13 mouse cellular contexts compared by ENCODE assay signal in genomic region chr4:120432599-120433373, GRCm38 (mm10). TPM values are rescaled to one million over a fixed set of nuclear protein-coding genes. Genes with fewer than 3 reads are reported as not detected.
DNase-seq lines count a peak whose midpoint lies in the region; ATAC-seq and TF ChIP-seq lines count a peak whose summit lies in the region.
"Had no signal": no experiment of that assay in that cellular context is flagged by ENCODE, and none has a peak within 500 bp of the region (broad histone marks: within the 10 kb centered on the region; RNA-seq: fewer than 3 reads in every experiment).

No protein-coding gene starts in this region.

- peak; percentile 64; the same call in 1 of the 2 replicates for ATAC-seq in liver, embryonic 16.5 days (ENCODE audit: low read depth)
- no peak for ATAC-seq in heart, embryonic 12.5 days (ENCODE audit: insufficient number of reproducible peaks, low FRiP score)

- H3K4me2 ChIP-seq in liver, embryonic 16.5 days (ENCODE audit: low read depth, low read length), result peak overlapping the region; percentile 26; the same call in 1 of the 2 replicates
- H3K4me2 ChIP-seq in heart, embryonic 12.5 days, result no peak overlapping the region
- H3K4me2 ChIP-seq: kidney, embryonic 15.5 days; lung, embryonic 15.5 days had no signal

- TF ChIP-seq POLR2A in ES-Bruce4 (IDR thresholded peaks at IDR 0.05; ENCODE audit: insufficient read depth, low read length), result no peak

- H3K27ac ChIP-seq in ES-Bruce4 (ENCODE audit: insufficient read depth, low read length), result peak overlapping the region; percentile 82
- H3K27ac ChIP-seq in liver, embryonic 16.5 days (ENCODE audit: low read length), result peak overlapping the region; percentile 71
- no peak overlapping the region for H3K27ac ChIP-seq in heart, embryonic 12.5 days (ENCODE audit: poor library complexity, severe bottlenecking)
- H3K27ac ChIP-seq: heart, adult 2 months; kidney, embryonic 15.5 days; lung, embryonic 15.5 days had no signal

- DNase-seq in WW6 (ENCODE audit: low read depth, low spot score), result peak; percentile 42
- DNase-seq in forelimb bud, embryonic 11.5 days (ENCODE audit: low read depth, low spot score), result peak; percentile 29
- no peak for DNase-seq in thymus, postnatal 14 days
- DNase-seq in kidney, adult 18-20 months, result no peak
- DNase-seq: cerebellum, adult 18-20 months; heart, adult 2 months; heart, postnatal 14 days had no signal

- no peak overlapping the region for H3K4me3 ChIP-seq in ES-Bruce4 (ENCODE audit: low read depth, low read length)
- H3K4me3 ChIP-seq in liver, embryonic 16.5 days (ENCODE audit: low read depth, low read length), result no peak overlapping the region
- no peak overlapping the region for H3K4me3 ChIP-seq in heart, embryonic 12.5 days
- H3K4me3 ChIP-seq: heart, adult 2 months; kidney, embryonic 15.5 days; lung, embryonic 15.5 days; myocyte had no signal

- TF ChIP-seq EP300 in ES-Bruce4 (IDR thresholded peaks at IDR 0.05; ENCODE audit: insufficient read depth, low read depth, low read length), result peak; percentile 95

- H3K4me1 ChIP-seq in ES-Bruce4 (ENCODE audit: control insufficient read depth, insufficient read depth, low read length), result no peaks in the 10 kb centered on the region
- H3K4me1 ChIP-seq in liver, embryonic 16.5 days (ENCODE audit: control insufficient read depth, low read depth, low read length), result no peaks in the 10 kb centered on the region
- peaks cover 5% of the 10 kb centered on the region for H3K4me1 ChIP-seq in heart, embryonic 12.5 days (replicated peaks)
- H3K4me1 ChIP-seq: kidney, embryonic 15.5 days; lung, embryonic 15.5 days had no signal

- 70% methylated on average over 11 of the region's 11 CpGs for WGBS in liver, embryonic 16.5 days (ENCODE audit: insufficient replicate concordance)
- WGBS in heart, embryonic 12.5 days, result 74% methylated on average over 11 of the region's 11 CpGs

- TF ChIP-seq CTCF in ES-Bruce4 (IDR thresholded peaks at IDR 0.05; ENCODE audit: low read depth, low read length), result no peak

- H3K27me3 ChIP-seq in ES-Bruce4 (ENCODE audit: control insufficient read depth, insufficient read depth, low read length, poor library complexity, severe bottlenecking), result no peaks in the 10 kb centered on the region
- no peaks in the 10 kb centered on the region for H3K27me3 ChIP-seq in liver, embryonic 16.5 days (ENCODE audit: control insufficient read depth, insufficient read depth, low read depth, low read length)
- H3K27me3 ChIP-seq in heart, embryonic 12.5 days (replicated peaks), result no peaks in the 10 kb centered on the region
- H3K27me3 ChIP-seq: kidney, embryonic 15.5 days; lung, embryonic 15.5 days had no signal

- no peaks in the 10 kb centered on the region for H3K9me3 ChIP-seq in ES-Bruce4 (replicated peaks; ENCODE audit: control insufficient read depth, insufficient read depth, low read length, poor library complexity, severe bottlenecking)
- H3K9me3 ChIP-seq in liver, embryonic 16.5 days (replicated peaks; ENCODE audit: control insufficient read depth, low read length), result no peaks in the 10 kb centered on the region
- no peaks in the 10 kb centered on the region for H3K9me3 ChIP-seq in heart, embryonic 12.5 days (replicated peaks)
- H3K9me3 ChIP-seq: kidney, embryonic 15.5 days; lung, embryonic 15.5 days had no signal

- 0 out of 2 replicates have a peak overlapping the region, but pooled peaks have one; percentile 5 for H3K9ac ChIP-seq in ES-Bruce4 (ENCODE audit: low read depth, poor library complexity, severe bottlenecking)
- H3K9ac ChIP-seq in liver, embryonic 16.5 days (ENCODE audit: low read depth, low read length), result no peak overlapping the region
- no peak overlapping the region for H3K9ac ChIP-seq in heart, embryonic 12.5 days
- H3K9ac ChIP-seq: kidney, embryonic 15.5 days; lung, embryonic 15.5 days had no signal

- no peaks in the 10 kb centered on the region for H3K36me3 ChIP-seq in ES-Bruce4 (ENCODE audit: control insufficient read depth, insufficient read depth, low read length, poor library complexity, severe bottlenecking)
- no peaks in the 10 kb centered on the region for H3K36me3 ChIP-seq in liver, embryonic 16.5 days (ENCODE audit: control insufficient read depth, insufficient read depth)
- H3K36me3 ChIP-seq in heart, embryonic 12.5 days, result no peaks in the 10 kb centered on the region
- H3K36me3 ChIP-seq: kidney, embryonic 15.5 days; lung, embryonic 15.5 days had no signal

RNA-seq across cellular contexts. Expression of gene Scmh1, which starts 27.7 kb away (rescaled TPM):
- polyA plus RNA-seq in ES-Bruce4 (2011; ENCODE audit: insufficient read depth, insufficient read length, low read depth, missing spikeins), result 40.3 and 42.5 TPM in 2 replicates
- 9.6 and 10.1 TPM in 2 replicates for polyA plus RNA-seq in liver, embryonic 16.5 days (2015; fragmentation: Nextera tagmentation; extraction: Ambion mirVana)
- 90.1 and 102 TPM in 2 replicates for polyA plus RNA-seq in heart, embryonic 12.5 days (2016; fragmentation: Nextera tagmentation; extraction: Ambion mirVana)

Comparison
In these comparisons a context has a peak if more than half of its experiments do, and no peak if none do; other contexts are left out.
1. DNase-seq: peak in WW6 (single experiment) and forelimb bud, embryonic 11.5 days (single experiment); none in thymus, postnatal 14 days (single experiment) and kidney, adult 18-20 months (single experiment).